Mouse (Mus musculus) hindbrain, postnatal 0 days (tissue): ENCODE data around the gene Ubox5. TPM values are rescaled to one million over a fixed set of nuclear protein-coding genes. Genes with fewer than 3 reads are reported as not detected.
"Not testable (repeated sequence)": the region's sequence is repeated elsewhere in the genome, so short reads cannot be mapped to it uniquely, and the experiment has no call there.

Experiments
- ATAC-seq: fragments of 200-750 bp; cut with Nextera tagmentation; 2 replicates; pipeline ENCODE4 v1.8.0; 2017; ENCODE audit warnings: mild to moderate bottlenecking, moderate TSS enrichment, moderate library complexity
- DNase-seq: peaks from one replicate; pipeline ENCODE4 v3.0.0-alpha.2; 2015; ENCODE audit warnings: low spot score
- H3K27ac ChIP-seq: fragments of 300-500 bp; sonication (generic); 2 replicates; pipeline ENCODE4 v1.5.1; 2014; ENCODE audit warnings: mild to moderate bottlenecking
- H3K27me3 ChIP-seq: fragments of 300-500 bp; sonication (generic); 2 replicates; pipeline ENCODE4 v1.6.1; 2014; ENCODE audit warnings: low read length, mixed read lengths; ENCODE audit not compliant: insufficient read depth
- H3K36me3 ChIP-seq: fragments of 300-500 bp; sonication (generic); 2 replicates; pipeline ENCODE4 v1.6.1; 2014; ENCODE audit warnings: low read length, mixed read lengths; ENCODE audit not compliant: insufficient read depth
- H3K4me1 ChIP-seq: fragments of 300-500 bp; sonication (generic); 2 replicates; pipeline ENCODE4 v1.6.1; 2014; ENCODE audit warnings: antibody characterized with exemption, low read length, mixed read lengths; ENCODE audit not compliant: insufficient read depth
- H3K4me2 ChIP-seq: fragments of 300-500 bp; sonication (generic); 2 replicates; pipeline ENCODE4 v1.6.1; 2014; ENCODE audit warnings: low read depth, mild to moderate bottlenecking, low read length, moderate library complexity, mixed read lengths
- H3K4me3 ChIP-seq: fragments of 300-500 bp; sonication (generic); 2 replicates; pipeline ENCODE4 v1.5.1; 2014; ENCODE audit warnings: low read length
- H3K9ac ChIP-seq: fragments of 300-500 bp; sonication (generic); replicated peaks from 2 replicates; pipeline ENCODE4 v1.6.1; 2014; ENCODE audit warnings: mild to moderate bottlenecking, low read length, moderate library complexity, mixed read lengths
- H3K9me3 ChIP-seq: fragments of 300-500 bp; sonication (generic); 2 replicates; pipeline ENCODE4 v1.6.1; 2016; ENCODE audit warnings: low read length, mixed read lengths
- CTCF ChIP-seq: IDR thresholded peaks from 2 replicates; pipeline ENCODE4 v1.5.1; 2016; ENCODE audit warnings: antibody characterized with exemption, control low read depth, low read depth
- WGBS: fragments of 180-500 bp; shearing (Covaris S2); extraction: QIAGEN DNeasy Blood & Tissue Kit; methylation state at CpG from one replicate; pipeline ENCODE4 v1.1.7; 2014; 5-methylcytosine and 5-hydroxymethylcytosine counted together
- polyA plus RNA-seq: library from polyadenylated mRNA; unstranded; fragments of >200 nt; fragmentation: Nextera tagmentation; extraction: Ambion mirVana; gene quantifications from 2 replicates; pipeline ENCODE4 v1.2.1, GENCODE M21; 2015
- total RNA-seq: library from RNA; depleted of rRNA; stranded (reverse); fragments of >200 nt; gene quantifications from 2 replicates; pipeline ENCODE4 v1.2.3, GENCODE M21; 2014

The Ubox5 gene
- total and polyA plus RNA-seq, 2 experiments from 2014 or later, result 5.9 to 6.8 TPM

- no peak for TF ChIP-seq CTCF
- Histone ChIP-seq H3K36me3 (peaks cover 72% of the 10 kb centered on the region), H3K9me3 (no peaks in the 10 kb centered on the region), H3K27ac (no peak overlapping the region), H3K4me3 (no peak overlapping the region), H3K4me1 (no peaks in the 10 kb centered on the region), H3K4me2 (no peak overlapping the region), H3K27me3 (no peaks in the 10 kb centered on the region), H3K9ac (no peak overlapping the region)
- ATAC-seq (no peak), DNase-seq (no peak)
- WGBS, result 92% methylated on average over 6 of the region's 6 CpGs
These were observed 27.7 kb upstream of the Ubox5 start for GRCm38 (mm10) chr2:130657541-130657940.

GRCm38 (mm10) chr2:130656536-130656935 lies 26.7 kb upstream of the Ubox5 start:
- no peak for ATAC-seq
- H3K9ac ChIP-seq, result no peak overlapping the region
- H3K9me3 ChIP-seq, result no peaks in the 10 kb centered on the region
- DNase-seq, result no peak
- H3K27ac ChIP-seq, result no peak overlapping the region
- no peak overlapping the region for H3K4me3 ChIP-seq
- no peaks in the 10 kb centered on the region for H3K27me3 ChIP-seq
- H3K4me1 ChIP-seq, result no peaks in the 10 kb centered on the region
- H3K36me3 ChIP-seq, result peaks cover 66% of the 10 kb centered on the region
- no peak for TF ChIP-seq CTCF
- no peak overlapping the region for H3K4me2 ChIP-seq
- 95% methylated on average over 9 of the region's 9 CpGs for WGBS

- no peak for ATAC-seq
- H3K4me2 ChIP-seq, result no peak overlapping the region
- no peaks in the 10 kb centered on the region for H3K27me3 ChIP-seq
- no peak overlapping the region for H3K9ac ChIP-seq
- H3K4me3 ChIP-seq, result no peak overlapping the region
- no peak overlapping the region for H3K27ac ChIP-seq
- 89% methylated on average over 6 of the region's 6 CpGs for WGBS
- no peaks in the 10 kb centered on the region for H3K9me3 ChIP-seq
- H3K4me1 ChIP-seq, result no peaks in the 10 kb centered on the region
- DNase-seq, result no peak
- peaks cover 58% of the 10 kb centered on the region for H3K36me3 ChIP-seq
- no peak for TF ChIP-seq CTCF
These were observed 26.0 kb upstream of the Ubox5 start for GRCm38 (mm10) chr2:130655660-130656339.

- WGBS, result 91% methylated on average over 1 of the region's 1 CpGs
- no peak overlapping the region for H3K4me2 ChIP-seq
- ATAC-seq (no peak), DNase-seq (no peak)
- TF ChIP-seq CTCF, result no peak
- H3K27ac ChIP-seq, result no peak overlapping the region
- H3K9me3 ChIP-seq, result no peaks in the 10 kb centered on the region
- H3K36me3 ChIP-seq, result peaks cover 58% of the 10 kb centered on the region
- no peak overlapping the region for H3K4me3 ChIP-seq
- no peaks in the 10 kb centered on the region for H3K27me3 ChIP-seq
- no peak overlapping the region for H3K9ac ChIP-seq
- H3K4me1 ChIP-seq, result no peaks in the 10 kb centered on the region
These were observed 23.9 kb upstream of the Ubox5 start for GRCm38 (mm10) chr2:130653760-130654159.

- Histone ChIP-seq H3K9ac (no peak overlapping the region), H3K4me2 (no peak overlapping the region), H3K4me3 (no peak overlapping the region), H3K4me1 (no peaks in the 10 kb centered on the region), H3K36me3 (peaks cover 53% of the 10 kb centered on the region), H3K27ac (no peak overlapping the region), H3K9me3 (no peaks in the 10 kb centered on the region), H3K27me3 (no peaks in the 10 kb centered on the region)
- no peak for DNase-seq
- no peak for ATAC-seq
- WGBS, result 91% methylated on average over 2 of the region's 2 CpGs
- TF ChIP-seq CTCF, result no peak
These were observed 23.5 kb upstream of the Ubox5 start for GRCm38 (mm10) chr2:130653303-130653702.

- ATAC-seq, H3K9me3 ChIP-seq, H3K9ac ChIP-seq, H3K4me3 ChIP-seq, H3K27me3 ChIP-seq, H3K27ac ChIP-seq, H3K4me2 ChIP-seq, DNase-seq, H3K4me1 ChIP-seq: not testable (repeated sequence)
- 83% methylated on average over 6 of the region's 6 CpGs for WGBS
- H3K36me3 ChIP-seq, result peaks cover 10% of the 10 kb centered on the region
These were observed 19.2 kb upstream of the Ubox5 start for GRCm38 (mm10) chr2:130649028-130649427.

- H3K9me3 ChIP-seq, result no peaks in the 10 kb centered on the region
- 83% methylated on average over 4 of the region's 4 CpGs for WGBS
- no peak overlapping the region for H3K9ac ChIP-seq
- H3K27ac ChIP-seq, result no peak overlapping the region
- DNase-seq (no peak), ATAC-seq (no peak)
- H3K4me3 ChIP-seq, result no peak overlapping the region
- H3K36me3 ChIP-seq, result peaks cover 3% of the 10 kb centered on the region; the same call in 1 of the 2 replicates
- no peak overlapping the region for H3K4me2 ChIP-seq
- TF ChIP-seq CTCF, result no peak
- H3K27me3 ChIP-seq, result no peaks in the 10 kb centered on the region
- peaks cover 11% of the 10 kb centered on the region; the same call in 1 of the 2 replicates for H3K4me1 ChIP-seq
These were observed 15.4 kb upstream of the Ubox5 start for GRCm38 (mm10) chr2:130645198-130645597.
